Mouse (Mus musculus) lung, postnatal 14 days (tissue): ENCODE measurements around the gene Bcl10.
"Not testable (repeated sequence)": the region's sequence is repeated elsewhere in the genome, so short reads cannot be mapped to it uniquely, and the experiment has no call there.

Experiments used
- DNase-seq: peaks from one replicate; pipeline ENCODE4 v3.0.0; 2021

Bcl10 gene

DNA sequence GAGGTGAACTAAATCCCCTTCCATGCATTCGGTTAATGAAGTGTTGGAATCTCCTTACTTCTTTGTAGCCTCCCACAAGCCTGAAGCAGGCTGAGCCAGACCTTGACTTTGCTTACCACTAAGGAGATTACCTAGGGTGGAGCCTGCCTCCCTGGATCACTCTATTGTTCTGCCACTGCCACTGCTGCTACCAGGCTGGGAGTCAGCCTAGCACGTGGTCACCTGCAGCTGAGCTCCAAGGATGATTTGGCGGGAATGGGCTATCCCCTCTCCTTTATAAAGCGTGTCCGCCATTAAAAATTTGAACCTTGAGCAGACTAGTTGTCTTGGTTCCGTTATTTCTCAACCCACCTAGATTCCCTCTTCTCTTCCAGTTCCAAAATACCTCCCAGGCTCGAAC is 8.7 kb upstream of the Bcl10 start:
- not testable (repeated sequence) for DNase-seq

DNA sequence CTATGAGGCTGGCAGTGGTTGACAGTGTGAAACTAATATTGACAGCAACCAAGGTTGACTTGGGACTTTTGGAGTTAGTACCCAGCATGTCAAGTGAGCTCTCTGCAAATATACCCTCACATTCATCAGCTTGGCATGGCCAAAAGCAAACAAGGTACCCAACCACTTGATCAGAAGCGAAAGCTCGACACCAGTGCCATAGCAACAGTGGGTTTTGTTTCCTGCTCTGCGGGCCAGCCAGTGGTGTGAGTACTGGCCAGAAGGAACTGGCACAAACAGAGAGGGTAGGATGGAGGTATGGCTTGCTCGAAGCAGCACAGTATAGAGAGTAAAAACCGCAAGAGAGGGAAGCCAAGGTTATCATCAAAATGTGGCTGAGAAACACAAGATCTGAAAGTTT is 6.2 kb upstream of the Bcl10 start:
- no peak for DNase-seq

DNA sequence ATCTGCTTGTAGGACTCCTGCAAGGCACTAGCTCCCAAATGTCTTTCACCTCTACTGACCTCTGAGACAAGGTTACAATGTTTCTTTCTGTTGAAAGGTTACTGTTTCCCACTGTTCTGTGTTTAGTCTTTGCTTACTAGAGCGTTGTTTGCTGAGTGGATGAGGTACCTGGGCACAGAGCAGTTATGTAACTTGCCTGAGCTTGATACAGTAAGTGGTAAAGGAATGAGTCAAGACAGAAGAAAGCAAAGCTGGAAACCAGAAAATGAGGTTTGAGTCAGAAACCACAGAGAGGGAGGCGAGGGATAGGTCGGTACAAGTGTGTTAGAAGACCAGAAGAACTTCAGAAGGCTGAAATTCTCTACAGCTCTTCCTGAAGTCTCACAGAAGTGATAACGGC is 5.8 kb upstream of the Bcl10 start:
- DNase-seq: no peak

DNA sequence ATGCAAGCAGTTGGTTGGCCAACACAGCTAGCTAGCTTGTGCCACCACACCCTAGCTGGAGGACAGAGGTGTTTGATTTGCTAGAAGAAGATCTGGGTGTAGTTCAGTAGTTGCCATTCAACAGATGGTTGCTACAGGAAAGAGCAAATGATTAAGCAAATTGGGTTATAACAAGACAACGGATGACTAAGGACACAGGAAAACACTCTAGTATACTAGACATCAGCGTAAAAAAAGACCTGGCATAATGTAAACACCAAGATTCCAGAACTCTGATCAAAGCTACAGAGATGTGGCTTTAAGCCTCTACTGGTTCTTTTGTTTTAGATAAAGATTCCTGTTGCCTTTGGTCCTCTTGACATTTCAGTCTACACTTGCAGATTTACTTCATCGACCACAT is 367 bp downstream of the Bcl10 start:
- DNase-seq: no peak

DNA sequence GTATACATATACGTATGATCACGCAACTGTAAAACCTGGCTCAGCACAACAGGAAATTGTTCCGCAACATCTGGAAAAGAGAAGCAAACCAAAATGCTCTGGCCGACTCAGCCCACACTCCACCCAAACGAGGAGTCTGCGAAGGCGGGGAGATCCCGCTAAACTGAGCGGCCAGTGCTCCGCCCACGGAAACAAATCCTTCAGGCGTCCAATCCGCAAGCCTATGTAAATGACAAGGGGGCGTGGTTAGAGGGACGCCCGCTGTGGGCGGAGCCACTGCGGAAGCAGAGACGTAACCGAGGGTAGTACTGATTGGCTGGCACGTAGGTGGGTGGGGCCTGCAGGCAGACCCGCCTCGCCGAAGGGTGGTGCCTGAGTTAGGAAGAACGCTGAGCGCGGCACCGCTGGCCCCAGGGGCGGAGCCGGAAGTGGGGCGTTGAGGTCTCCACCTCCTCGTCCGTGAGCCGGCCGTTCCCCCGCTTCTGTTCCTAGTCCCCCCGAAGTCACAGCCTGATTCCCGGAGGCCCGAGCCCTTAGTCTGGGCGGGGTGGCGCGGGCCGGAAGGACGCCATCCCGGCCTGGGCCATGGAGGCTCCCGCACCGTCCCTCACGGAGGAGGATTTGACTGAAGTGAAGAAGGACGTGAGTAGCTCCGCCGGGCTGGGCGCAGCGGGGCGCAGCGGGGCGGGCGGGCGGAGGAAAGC is 1.4 kb downstream of the Bcl10 start:
- DNase-seq: peak; percentile 99

DNA sequence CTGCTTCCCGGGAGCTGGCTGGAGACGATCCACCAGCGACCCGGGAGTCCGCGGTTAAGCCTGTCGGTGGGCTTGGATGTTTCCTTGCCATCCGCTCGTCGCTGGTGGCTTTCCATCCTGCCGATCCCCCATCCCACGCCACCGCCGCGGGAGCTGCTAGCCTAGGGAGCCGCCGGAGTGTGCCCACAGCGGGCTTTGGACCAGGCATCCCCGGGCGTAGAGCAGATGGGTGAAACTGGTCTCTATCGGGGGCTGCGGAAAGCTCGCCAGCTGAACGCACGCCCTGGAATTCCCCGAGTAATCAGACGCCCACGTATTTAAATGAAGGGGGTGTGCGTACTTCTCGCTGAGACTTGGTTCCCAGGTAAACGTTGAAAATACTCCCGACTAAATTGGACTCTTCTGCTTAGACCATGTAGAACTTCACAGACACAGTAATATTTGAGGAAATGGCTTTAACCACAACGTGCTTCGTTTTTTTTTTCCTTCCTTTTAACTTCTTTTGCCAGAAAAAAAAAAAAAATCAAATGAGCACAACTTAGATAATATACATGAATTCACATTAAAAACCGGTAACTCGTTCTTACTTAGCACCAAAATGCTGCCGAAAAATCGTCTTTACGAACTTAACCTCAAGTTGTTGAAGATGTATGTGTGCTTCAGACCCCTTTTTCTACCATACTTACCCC is 2.2 kb downstream of the Bcl10 start:
- peak; percentile 51 for DNase-seq

DNA sequence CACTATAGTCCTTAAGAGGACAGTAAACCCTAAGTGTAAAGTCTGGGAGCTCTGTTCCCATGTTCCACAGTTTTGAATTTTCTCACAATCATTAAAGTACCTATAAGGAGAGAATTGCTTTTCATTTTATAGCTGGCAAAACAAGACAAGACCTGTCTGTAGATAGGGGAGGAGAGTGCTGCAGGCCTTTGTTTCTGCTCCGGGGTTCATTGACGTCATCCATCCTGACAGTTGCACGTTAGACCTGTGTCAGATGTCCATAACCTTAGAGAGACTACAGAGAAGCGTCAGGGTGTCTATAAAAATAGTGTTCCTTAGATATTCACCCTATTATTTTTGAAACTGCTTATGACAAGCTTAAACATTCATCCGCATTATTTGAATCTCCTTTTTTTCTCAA is 2.9 kb downstream of the Bcl10 start:
- DNase-seq: no peak

DNA sequence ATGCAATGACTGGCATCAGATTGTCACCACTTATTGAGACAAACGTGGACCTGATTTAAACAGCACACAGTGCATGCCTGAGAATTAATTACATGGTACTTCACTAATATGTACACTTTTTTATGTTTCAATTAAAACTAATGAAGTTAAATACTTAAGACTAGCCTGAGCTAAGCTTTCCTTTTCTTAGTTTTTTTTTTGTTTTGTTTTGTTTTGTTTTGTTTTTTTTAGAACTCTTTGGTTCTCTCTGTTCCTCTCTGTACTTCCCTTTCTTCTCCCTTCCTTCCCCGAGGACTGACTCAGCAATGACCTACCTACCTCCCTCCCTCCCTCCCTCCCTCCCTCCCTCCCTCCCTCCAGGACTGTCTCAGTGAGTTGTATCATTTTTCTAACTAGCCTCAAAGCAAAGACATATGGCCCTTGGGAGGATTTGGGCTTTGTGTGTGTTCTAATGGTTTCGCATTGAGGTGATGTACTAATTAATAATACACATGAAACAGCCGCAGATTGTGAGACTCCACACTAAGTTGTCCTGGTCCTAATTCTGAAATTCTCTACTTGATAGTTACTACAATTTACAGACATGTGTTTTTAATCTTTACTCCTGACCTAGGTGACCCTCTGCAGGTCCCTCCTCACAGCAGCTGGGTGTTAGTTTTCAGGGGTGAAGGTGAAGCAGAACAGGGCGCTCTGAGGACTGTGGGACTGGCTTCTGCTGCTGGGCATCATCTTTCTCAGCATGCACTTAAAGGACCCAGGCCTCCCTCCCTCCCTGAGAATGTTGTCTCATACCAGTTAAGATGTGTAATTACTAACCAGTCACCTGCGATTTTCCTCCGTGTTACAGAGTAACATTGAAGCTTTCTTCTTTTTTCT is 7.2 kb downstream of the Bcl10 start:
- DNase-seq: no peak

DNA sequence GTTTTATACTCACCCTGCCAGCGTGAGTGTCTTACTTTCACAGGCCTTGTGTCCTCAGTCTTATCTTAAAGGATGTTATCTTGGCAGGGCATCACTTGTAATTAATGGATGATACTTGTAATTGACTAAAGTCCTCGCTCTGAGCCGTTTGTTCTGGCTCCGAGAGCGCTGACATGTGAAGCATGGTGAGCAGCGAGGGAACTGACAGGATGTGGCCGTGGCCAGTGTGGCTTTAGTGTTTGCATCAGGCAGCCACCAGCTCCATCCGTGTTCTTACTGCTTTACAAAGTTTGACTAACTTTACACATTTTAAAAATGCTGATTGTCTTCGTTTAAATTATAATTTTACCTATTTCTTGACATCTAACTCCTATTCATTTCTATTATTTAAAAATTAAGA is 11.2 kb downstream of the Bcl10 start:
- DNase-seq: no peak

DNA sequence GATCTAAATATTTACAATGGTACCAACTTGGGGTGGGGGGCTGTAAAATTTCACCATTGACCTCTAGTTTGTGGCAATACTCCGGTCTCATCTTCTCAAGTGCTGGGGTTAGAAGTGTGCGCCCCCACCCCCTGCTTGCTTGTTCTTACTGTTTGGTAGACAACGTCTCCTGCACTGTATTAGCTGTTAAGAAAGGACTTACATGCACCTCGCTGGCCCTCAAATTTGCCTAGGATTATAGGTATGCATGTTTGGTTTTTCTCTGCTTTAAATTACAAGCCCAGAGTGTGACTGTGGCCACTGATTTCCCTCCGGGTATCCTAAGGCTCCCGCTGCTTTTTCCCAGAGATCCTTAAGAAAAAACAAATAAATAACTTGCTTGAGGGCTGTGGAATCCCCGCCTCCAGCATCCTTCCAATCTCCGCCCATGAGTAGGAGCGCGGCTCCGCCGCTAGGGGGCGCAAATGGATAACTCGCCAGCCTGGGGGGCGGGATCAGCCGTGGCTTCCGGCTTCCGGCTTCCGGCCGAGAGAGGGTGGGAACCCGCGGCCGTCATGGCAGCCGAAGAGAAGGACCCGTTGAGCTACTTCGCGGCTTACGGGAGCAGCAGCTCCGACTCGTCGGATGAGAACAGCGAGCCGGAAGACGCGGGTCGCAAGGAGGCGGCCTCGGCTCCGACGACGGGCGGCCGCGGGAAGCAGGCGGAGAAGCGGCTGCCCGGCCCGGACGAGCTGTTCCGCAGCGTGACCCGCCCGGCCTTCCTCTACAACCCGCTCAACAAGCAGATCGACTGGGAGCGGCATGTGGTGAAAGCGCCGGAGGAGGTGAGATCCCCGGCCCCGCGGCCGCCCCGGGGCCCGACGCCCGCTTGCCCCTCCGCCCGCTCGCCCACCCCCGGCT is 15.2 kb downstream of the Bcl10 start, which contains the start of gene 2410004B18Rik:
TSS of gene 2410004B18Rik (plus strand) at position 510 of the 900 bp plus-strand sequence.
- peak; percentile 93 for DNase-seq

DNA sequence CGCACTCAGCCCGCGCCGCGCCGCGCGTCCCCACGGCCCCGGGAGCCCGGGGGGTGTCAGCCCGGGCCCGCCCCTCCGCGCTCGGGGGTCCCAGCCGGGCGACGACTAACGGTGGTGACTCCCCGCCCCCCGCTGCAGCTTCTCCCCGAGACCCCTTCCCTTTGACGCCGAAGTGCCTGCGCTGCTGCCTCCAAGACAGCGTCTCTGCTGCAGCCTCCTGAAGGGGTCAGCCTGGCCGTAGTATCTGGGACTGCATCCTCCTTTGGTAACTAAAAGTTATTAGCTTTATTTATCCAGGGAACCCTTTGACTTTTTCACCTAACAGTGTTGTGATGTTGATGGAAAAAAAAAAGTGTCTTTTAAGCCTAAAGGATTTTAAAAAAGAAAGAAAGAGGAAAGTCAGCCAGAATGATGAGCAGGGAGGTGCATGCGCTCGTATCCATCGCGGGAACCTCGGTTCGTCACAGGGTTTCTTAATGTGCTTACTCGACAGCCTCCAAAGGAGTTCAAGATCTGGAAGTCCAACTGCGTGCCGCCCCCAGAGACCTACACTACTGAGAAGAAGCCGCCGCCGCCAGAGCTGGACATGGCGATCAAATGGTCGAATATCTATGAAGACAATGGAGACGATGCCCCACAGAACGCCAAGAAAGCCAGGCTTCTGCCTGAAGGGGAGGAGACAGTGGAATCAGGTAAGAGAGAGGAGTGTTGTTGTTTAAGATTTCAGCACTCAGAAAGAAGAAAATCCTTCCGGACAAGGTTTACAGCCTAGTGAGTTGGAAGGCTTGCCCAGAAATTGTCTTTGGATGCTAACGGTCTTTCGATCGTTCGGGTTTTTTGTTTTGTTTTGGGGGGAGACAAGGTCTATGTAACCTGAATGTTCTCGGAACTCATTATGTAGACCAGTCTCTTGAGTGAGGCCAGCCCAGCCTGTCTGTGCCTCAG is 16.1 kb downstream of the Bcl10 start:
- no peak for DNase-seq

DNA sequence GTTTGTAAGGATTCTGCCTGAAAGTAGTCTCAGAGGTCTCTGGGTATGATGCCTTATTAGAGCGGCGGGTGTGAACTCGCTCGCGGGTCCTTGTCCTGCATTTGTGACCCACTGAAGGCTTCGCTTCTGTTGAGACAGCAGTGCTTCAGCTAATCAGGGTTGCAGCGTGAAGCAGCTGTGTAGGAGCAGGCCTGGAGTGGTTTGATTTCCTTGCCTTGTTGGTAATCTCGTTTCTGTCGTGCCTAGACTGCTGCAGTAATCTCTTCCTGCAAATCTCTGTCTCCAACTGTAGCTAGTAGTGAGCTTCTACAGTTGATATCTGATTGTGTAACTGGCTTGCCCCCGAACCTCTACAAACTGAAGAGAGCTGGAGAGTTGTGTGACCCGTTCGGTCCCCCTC is 16.8 kb downstream of the Bcl10 start:
- DNase-seq: no peak

DNA sequence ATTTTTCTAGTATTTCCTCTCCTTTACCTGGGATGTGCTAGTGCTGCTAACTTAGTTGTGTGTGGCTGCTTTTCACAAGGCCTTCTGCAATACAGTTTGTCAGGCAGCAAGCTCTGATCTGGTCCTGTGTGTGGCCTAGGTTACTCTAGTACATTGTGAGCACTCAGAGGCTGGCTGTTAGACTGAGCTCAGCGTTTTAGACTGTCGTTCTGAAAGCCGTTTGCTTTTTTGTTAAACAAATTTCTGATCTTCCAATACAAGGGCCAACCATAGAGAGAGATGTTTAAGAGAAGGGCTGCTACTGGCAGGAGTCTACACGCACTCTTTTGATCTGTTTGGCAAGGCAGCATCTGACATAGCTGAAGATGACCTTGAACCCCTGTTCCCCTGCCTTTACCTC is 17.4 kb downstream of the Bcl10 start:
- no peak for DNase-seq

DNA sequence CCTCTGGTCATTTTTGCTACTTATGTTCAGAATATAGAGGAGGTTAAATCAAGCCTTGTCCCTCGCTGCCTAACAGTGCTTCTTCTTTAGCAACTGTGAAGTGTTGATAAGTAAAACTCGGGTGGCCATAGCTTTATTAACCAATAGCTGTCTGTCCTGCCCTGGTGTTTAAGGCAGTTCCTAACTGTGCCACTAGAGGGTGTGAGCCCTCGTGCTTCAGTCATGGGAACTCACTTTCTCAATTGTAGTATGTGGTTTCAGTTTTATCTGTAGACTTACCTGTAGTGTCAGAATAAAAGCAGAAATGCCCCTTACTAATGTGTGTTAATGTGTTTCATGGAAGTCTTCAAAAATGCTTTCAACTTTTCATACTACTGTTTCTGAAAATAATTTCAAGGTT is 19.4 kb downstream of the Bcl10 start:
- peak; percentile 79 for DNase-seq

DNA sequence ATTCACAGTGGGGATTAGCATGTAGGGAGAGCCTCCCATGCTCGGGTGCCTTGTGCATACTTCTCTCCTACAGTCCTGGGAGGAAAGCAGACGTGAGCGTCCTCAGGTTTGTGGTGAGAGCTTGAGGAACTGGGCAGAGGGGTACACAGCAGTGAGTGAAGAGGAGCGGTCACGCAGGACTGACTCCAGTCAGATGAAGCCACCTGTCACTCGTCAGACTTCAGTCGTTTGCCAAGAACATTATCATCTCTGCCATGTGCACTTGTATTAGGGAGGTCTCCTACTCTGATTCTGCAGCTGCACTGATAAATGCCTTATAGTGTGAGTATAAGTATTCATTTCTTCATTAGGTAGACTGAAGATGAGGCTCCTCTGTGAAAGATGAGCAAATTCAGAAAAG is 21.7 kb downstream of the Bcl10 start:
- DNase-seq: no peak

DNA sequence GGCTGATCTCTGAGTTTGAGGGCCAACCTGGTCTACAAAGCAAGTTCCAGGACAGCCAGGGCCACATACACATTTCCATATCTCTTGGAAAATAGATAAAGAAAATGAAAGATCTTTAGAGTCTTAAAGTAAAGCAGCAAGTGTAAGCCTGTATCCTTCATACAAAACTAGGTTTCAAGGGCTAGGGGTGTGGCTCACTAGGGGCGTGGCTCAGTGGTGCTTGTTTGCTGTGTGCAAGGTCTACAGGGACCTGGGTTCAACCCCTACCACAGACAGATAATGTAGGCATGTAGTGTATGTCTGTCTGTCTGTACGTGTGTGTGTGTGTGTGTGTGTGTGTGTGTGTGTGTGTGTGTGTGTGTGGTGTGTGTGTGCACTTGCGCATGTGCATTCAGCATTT is 23.3 kb downstream of the Bcl10 start:
- DNase-seq: no peak

DNA sequence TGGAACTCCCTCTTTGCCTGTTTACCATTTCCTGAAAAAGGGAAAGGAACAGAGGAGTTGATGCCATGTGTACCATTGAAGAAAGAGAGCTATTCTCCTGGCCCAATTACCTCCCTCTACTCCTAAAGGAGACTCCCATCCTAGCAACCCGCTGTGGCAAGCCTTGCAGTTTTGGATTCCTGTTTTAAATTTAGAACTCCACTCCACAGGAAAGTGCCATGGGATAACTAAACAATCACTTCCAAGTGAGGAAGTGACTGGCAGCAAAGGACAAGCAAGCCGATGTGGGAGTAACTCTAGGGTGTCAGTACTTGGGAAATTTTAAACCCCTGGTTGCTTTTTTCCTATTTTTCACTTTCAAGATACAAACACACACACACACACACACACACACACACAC is 24.1 kb downstream of the Bcl10 start:
- no peak for DNase-seq

DNA sequence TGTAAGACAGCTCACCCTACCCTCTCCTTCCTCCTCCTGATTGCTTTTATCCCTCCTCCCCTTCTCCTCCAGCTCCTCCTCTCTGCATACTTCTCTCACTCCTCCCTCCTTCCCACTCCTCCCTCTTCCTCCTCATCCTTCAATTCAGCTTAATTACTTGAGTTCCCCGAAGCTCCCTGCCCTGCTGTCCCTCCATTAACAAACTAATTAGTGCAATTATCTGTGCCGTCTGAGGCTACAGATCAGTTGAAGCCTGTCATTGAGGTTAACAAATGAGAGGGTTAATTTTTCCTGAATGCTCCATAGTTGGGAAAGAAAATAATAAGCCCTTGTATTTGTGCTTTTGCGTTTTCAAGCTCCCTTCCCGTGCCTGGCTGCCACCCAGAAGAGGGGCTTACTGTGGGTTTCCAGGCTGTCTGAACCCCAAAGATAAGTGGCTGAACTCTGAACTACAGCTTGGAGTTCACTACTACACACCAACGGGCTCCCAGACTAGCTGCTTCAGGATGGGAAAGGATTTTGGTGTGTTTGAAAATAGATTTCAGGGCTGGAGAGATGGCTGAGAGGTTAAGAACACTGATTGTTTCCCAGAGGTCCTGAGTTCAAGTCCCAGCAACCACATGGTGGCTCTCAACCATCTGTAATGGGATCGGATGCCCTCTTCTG is 25.1 kb downstream of the Bcl10 start:
- no peak for DNase-seq

DNA sequence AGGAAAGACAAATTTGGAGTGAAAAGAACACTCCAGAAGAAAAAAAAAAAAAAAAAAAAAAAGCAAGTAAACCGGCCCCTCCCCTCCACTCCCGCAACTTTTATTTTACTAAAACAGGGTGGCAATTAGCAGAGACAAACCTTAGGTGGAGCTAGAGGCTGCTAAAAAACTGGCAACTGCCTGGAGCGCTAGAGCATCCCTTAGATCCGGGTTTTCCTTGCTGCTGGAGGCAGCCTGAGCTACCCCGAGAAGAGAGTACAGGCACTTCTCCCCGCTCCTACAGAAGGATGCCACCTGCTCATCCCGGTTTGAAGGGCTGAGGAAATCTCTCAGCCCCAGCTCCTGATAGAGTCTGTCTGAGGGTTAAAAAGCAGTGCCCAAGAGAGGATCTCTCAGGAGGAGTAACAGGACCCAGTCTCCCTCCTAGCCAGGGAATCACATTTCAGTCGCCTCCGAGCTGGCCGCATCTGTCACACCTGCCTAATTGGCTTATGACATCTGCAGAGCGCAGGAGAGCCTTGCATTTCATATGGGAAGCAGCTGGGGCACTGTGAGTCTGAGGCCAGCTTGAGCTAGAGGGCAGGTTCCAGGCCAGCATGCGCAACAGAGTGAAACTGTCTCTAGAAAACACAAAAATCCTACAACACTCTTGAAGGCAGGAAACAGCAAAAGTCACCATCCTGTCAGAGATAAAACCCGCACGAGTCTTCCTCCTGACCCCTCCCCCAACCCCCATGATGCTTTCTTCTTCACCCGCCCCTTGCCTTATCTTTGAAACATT is 27.6 kb downstream of the Bcl10 start:
- DNase-seq: peak; percentile 60

DNA sequence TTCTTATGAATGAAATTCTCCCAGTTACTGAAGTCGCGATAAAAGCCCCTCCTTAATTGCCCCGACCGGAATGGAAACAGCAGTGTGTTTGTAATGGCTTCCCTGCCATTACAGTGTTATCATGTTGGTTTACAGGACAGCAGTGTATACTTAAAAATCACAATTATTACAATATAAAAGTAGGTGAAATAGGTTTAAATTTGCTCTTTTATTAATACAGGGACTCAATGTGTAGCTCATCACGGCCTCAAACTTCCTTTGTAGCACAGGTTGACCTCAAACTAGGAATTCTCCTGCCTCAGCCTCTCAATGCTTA is 28.2 kb downstream of the Bcl10 start:
- no peak for DNase-seq
